Mouse (Mus musculus): ENCODE results near the gene Tgoln1. TPM values are rescaled to one million over a fixed set of nuclear protein-coding genes. Genes with fewer than 3 reads are reported as not detected.

Tgoln1 gene
- total and polyA plus RNA-seq, 2 experiments from 2014 or later: 29.0 to 30.9 TPM

GRCm38 (mm10) chr6:72593914-72594313, 22.9 kb downstream of the Tgoln1 start:
- WGBS: 70% methylated on average over 5 of the region's 5 CpGs
- no peak for DNase-seq
- no peak for ATAC-seq
- Histone ChIP-seq H3K27me3 (ENCODE audit: insufficient read depth, low read length) (no peaks in the 10 kb centered on the region), H3K9ac (no peak overlapping the region), H3K9me3 (ENCODE audit: low read length) (no peaks in the 10 kb centered on the region), H3K4me3 (ENCODE audit: low read depth, low read length) (no peak overlapping the region), H3K4me1 (ENCODE audit: insufficient read depth) (peaks cover 6% of the 10 kb centered on the region), H3K4me2 (ENCODE audit: low read depth) (no peak overlapping the region), H3K27ac (ENCODE audit: low read depth, low read length) (no peak overlapping the region), H3K36me3 (ENCODE audit: insufficient read depth) (no peaks in the 10 kb centered on the region)
- no peak for TF ChIP-seq CTCF (IDR thresholded peaks at IDR 0.05; ENCODE audit: low read depth)

GRCm38 (mm10) chr6:72593011-72593803, 23.6 kb downstream of the Tgoln1 start:
- no peak for TF ChIP-seq CTCF (IDR thresholded peaks at IDR 0.05; ENCODE audit: low read depth)
- Histone ChIP-seq H3K9ac (no peak overlapping the region), H3K27me3 (ENCODE audit: insufficient read depth, low read length) (no peaks in the 10 kb centered on the region), H3K4me3 (ENCODE audit: low read depth, low read length) (no peak overlapping the region), H3K27ac (ENCODE audit: low read depth, low read length) (no peak overlapping the region), H3K9me3 (ENCODE audit: low read length) (no peaks in the 10 kb centered on the region), H3K4me2 (ENCODE audit: low read depth) (no peak overlapping the region), H3K36me3 (ENCODE audit: insufficient read depth) (no peaks in the 10 kb centered on the region), H3K4me1 (ENCODE audit: insufficient read depth) (peaks cover 6% of the 10 kb centered on the region)
- ATAC-seq: no peak
- 78% methylated on average over 6 of the region's 6 CpGs for WGBS
- no peak for DNase-seq

- no peak overlapping the region for H3K27ac ChIP-seq (ENCODE audit: low read depth, low read length)
- no peak for DNase-seq
- no peaks in the 10 kb centered on the region for H3K9me3 ChIP-seq (ENCODE audit: low read length)
- ATAC-seq: no peak
- no peak for TF ChIP-seq CTCF (IDR thresholded peaks at IDR 0.05; ENCODE audit: low read depth)
- H3K9ac ChIP-seq: no peak overlapping the region
- H3K4me2 ChIP-seq (ENCODE audit: low read depth): no peak overlapping the region
- H3K4me1 ChIP-seq (ENCODE audit: insufficient read depth): no peaks in the 10 kb centered on the region
- H3K36me3 ChIP-seq (ENCODE audit: insufficient read depth): peaks cover 7% of the 10 kb centered on the region
- no peaks in the 10 kb centered on the region for H3K27me3 ChIP-seq (ENCODE audit: insufficient read depth, low read length)
- no peak overlapping the region for H3K4me3 ChIP-seq (ENCODE audit: low read depth, low read length)
These were observed 26.7 kb downstream of the Tgoln1 start for GRCm38 (mm10) chr6:72590111-72590510.

GRCm38 (mm10) chr6:72588307-72588706, 28.5 kb downstream of the Tgoln1 start:
- Histone ChIP-seq H3K36me3 (ENCODE audit: insufficient read depth) (peaks cover 13% of the 10 kb centered on the region), H3K4me1 (ENCODE audit: insufficient read depth) (no peaks in the 10 kb centered on the region), H3K9ac (no peak overlapping the region), H3K9me3 (ENCODE audit: low read length) (no peaks in the 10 kb centered on the region), H3K4me3 (ENCODE audit: low read depth, low read length) (no peak overlapping the region), H3K4me2 (ENCODE audit: low read depth) (no peak overlapping the region), H3K27ac (ENCODE audit: low read depth, low read length) (no peak overlapping the region), H3K27me3 (ENCODE audit: insufficient read depth, low read length) (no peaks in the 10 kb centered on the region)
- ATAC-seq (no peak), DNase-seq (no peak)
- TF ChIP-seq CTCF (IDR thresholded peaks at IDR 0.05; ENCODE audit: low read depth): no peak

GRCm38 (mm10) chr6:72586701-72587100, 30.1 kb downstream of the Tgoln1 start:
- 80% methylated on average over 3 of the region's 3 CpGs for WGBS
- Histone ChIP-seq H3K36me3 (ENCODE audit: insufficient read depth) (peaks cover 13% of the 10 kb centered on the region), H3K9me3 (ENCODE audit: low read length) (no peaks in the 10 kb centered on the region), H3K27me3 (ENCODE audit: insufficient read depth, low read length) (no peaks in the 10 kb centered on the region), H3K27ac (ENCODE audit: low read depth, low read length) (no peak overlapping the region), H3K4me2 (ENCODE audit: low read depth) (no peak overlapping the region), H3K4me1 (ENCODE audit: insufficient read depth) (no peaks in the 10 kb centered on the region), H3K4me3 (ENCODE audit: low read depth, low read length) (no peak overlapping the region), H3K9ac (no peak overlapping the region)
- TF ChIP-seq CTCF (IDR thresholded peaks at IDR 0.05; ENCODE audit: low read depth): no peak
- no peak for ATAC-seq
- DNase-seq: no peak

- ATAC-seq: no peak
- H3K4me1 ChIP-seq (ENCODE audit: insufficient read depth): no peaks in the 10 kb centered on the region
- H3K9me3 ChIP-seq (ENCODE audit: low read length): no peaks in the 10 kb centered on the region
- no peaks in the 10 kb centered on the region for H3K27me3 ChIP-seq (ENCODE audit: insufficient read depth, low read length)
- DNase-seq: no peak
- no peak overlapping the region for H3K4me3 ChIP-seq (ENCODE audit: low read depth, low read length)
- peaks cover 24% of the 10 kb centered on the region for H3K36me3 ChIP-seq (ENCODE audit: insufficient read depth)
- WGBS: 90% methylated on average over 11 of the region's 11 CpGs
- H3K27ac ChIP-seq (ENCODE audit: low read depth, low read length): no peak overlapping the region
- no peak overlapping the region for H3K9ac ChIP-seq
- TF ChIP-seq CTCF (IDR thresholded peaks at IDR 0.05; ENCODE audit: low read depth): no peak
- H3K4me2 ChIP-seq (ENCODE audit: low read depth): no peak overlapping the region
These were observed 32.6 kb downstream of the Tgoln1 start for GRCm38 (mm10) chr6:72584154-72584553.

GRCm38 (mm10) chr6:72583211-72583839, 33.5 kb downstream of the Tgoln1 start:
- Histone ChIP-seq H3K27ac (ENCODE audit: low read depth, low read length) (no peak overlapping the region), H3K9me3 (ENCODE audit: low read length) (no peaks in the 10 kb centered on the region), H3K9ac (no peak overlapping the region), H3K36me3 (ENCODE audit: insufficient read depth) (peaks cover 30% of the 10 kb centered on the region), H3K4me3 (ENCODE audit: low read depth, low read length) (no peak overlapping the region), H3K4me2 (ENCODE audit: low read depth) (no peak overlapping the region), H3K4me1 (ENCODE audit: insufficient read depth) (no peaks in the 10 kb centered on the region), H3K27me3 (ENCODE audit: insufficient read depth, low read length) (no peaks in the 10 kb centered on the region)
- TF ChIP-seq CTCF (IDR thresholded peaks at IDR 0.05; ENCODE audit: low read depth): no peak
- 86% methylated on average over 4 of the region's 4 CpGs for WGBS
- ATAC-seq: no peak
- DNase-seq: no peak

Data from forebrain, postnatal 0 days (tissue).